Mouse (Mus musculus): ENCODE results near the gene Furin. TPM values are rescaled to one million over a fixed set of nuclear protein-coding genes. Genes with fewer than 3 reads are reported as not detected.
"Not testable (repeated sequence)": the region's sequence is repeated elsewhere in the genome, so short reads cannot be mapped to it uniquely, and the experiment has no call there.

Furin gene
- polyA plus RNA-seq, 1 experiment from 2014 or later, result 3.9 TPM

DNA sequence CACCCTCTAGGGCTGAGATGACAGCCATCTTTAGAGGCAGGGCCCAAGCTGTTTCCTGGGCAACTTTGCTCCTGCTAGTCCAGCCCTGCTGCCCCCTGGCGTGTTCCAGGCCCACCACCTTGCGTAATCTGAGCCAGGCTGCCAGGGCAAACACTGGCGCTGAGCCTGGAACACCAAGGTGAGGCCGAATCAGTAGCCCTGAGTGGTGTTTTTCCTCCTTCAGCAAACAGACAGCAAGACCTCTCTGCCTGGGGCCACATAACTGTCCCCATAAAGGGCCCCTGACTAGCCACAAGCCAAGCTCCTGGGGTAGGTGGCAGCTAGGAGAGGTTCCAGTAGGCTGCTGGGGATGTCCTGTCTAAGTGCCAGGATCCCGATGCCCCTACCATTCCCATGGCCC, 5.1 kb downstream of the Furin start:
- Histone ChIP-seq H3K9ac (ENCODE audit: low read depth, low read length) (peak overlapping the region; percentile 20; the same call in 1 of the 2 replicates), H3K4me3 (ENCODE audit: low read depth, low read length) (no peak overlapping the region), H3K4me2 (ENCODE audit: low read length) (no peak overlapping the region), H3K27me3 (ENCODE audit: control insufficient read depth, insufficient read depth, low read depth, low read length) (0 out of 2 replicates have a peak, but pooled peaks cover 3% of the 10 kb centered on the region), H3K4me1 (ENCODE audit: control insufficient read depth, insufficient read depth, low read length) (peaks cover 28% of the 10 kb centered on the region), H3K36me3 (ENCODE audit: control insufficient read depth, insufficient read depth, low read length) (peaks cover 16% of the 10 kb centered on the region; the same call in 1 of the 2 replicates), H3K27ac (ENCODE audit: low read length) (no peak overlapping the region), H3K9me3 (replicated peaks; ENCODE audit: control insufficient read depth, low read length, poor library complexity, severe bottlenecking) (no peaks in the 10 kb centered on the region)
- 63% methylated on average over 5 of the region's 5 CpGs for WGBS
- ATAC-seq, result no peak

DNA sequence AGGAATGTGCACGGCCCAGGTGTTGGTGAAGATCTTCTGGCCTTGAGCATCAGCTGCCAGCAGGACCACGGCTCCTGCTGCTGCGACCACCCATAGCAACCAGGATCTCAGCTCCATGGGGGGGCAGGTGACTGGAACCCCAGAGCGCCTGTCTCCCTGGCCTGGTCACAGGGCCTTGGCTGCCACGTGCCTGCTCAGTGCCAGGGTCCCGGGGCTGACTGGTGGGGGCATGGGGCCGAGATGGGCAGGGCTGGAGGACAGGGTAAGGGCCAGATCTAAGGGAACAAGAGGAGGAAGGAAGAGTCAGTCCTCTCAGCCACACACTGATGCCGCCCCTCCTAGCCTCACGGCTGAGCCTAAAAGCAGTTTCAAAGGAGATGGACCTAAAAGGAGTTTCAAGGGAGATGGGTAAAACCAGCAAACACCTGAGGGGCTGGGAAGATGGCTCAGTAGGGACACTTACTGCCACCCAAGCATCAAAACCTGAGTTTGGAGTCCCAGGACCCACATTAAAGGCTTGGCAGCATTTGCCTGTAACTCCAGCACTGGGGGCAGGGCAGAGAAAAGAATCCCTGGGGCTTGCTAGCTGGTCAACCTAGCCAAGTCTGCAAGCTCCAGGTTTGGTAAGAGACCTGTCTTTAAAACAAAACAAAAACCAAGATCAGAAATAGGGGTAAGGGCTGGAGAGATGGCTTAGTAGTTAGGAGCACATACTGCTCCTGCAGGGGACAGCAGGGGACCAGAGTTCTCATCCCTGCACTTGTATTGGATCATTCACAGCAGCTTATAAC, 6.4 kb downstream of the Furin start:
- Histone ChIP-seq H3K27me3 (ENCODE audit: control insufficient read depth, insufficient read depth, low read depth, low read length) (no peaks in the 10 kb centered on the region), H3K4me2 (ENCODE audit: low read length) (no peak overlapping the region), H3K9me3 (replicated peaks; ENCODE audit: control insufficient read depth, low read length, poor library complexity, severe bottlenecking) (no peaks in the 10 kb centered on the region), H3K27ac (ENCODE audit: low read length) (no peak overlapping the region), H3K9ac (ENCODE audit: low read depth, low read length) (peak overlapping the region; percentile 14; the same call in 1 of the 2 replicates), H3K36me3 (ENCODE audit: control insufficient read depth, insufficient read depth, low read length) (peaks cover 18% of the 10 kb centered on the region; the same call in 1 of the 2 replicates), H3K4me3 (ENCODE audit: low read depth, low read length) (no peak overlapping the region), H3K4me1 (ENCODE audit: control insufficient read depth, insufficient read depth, low read length) (peaks cover 28% of the 10 kb centered on the region)
- WGBS, result 71% methylated on average over 9 of the region's 9 CpGs
- ATAC-seq, result no peak

DNA sequence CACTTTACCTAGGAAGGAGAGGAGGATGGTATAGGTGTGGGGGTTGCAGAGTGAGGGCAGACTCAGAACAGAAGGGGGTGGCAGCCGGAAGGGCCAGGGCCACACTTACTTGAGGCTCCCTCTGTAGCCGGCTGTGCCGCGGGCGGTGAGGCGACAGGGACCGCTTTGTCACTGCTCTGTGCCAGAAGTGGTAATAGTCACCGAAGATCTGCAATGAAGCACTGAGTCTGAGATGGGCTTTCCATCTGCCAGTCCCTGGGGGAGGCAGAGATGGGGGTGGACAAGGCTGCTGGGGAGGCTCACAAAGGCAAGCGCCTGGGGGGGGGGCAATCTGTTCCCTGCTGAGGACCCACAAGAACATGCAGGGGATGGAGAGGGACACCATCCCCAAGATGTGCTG, 7.2 kb downstream of the Furin start:
- no peak overlapping the region for H3K4me3 ChIP-seq (ENCODE audit: low read depth, low read length)
- no peak for ATAC-seq
- no peak overlapping the region for H3K4me2 ChIP-seq (ENCODE audit: low read length)
- no peak overlapping the region for H3K27ac ChIP-seq (ENCODE audit: low read length)
- H3K9ac ChIP-seq (ENCODE audit: low read depth, low read length), result no peak overlapping the region
- no peaks in the 10 kb centered on the region for H3K9me3 ChIP-seq (replicated peaks; ENCODE audit: control insufficient read depth, low read length, poor library complexity, severe bottlenecking)
- H3K4me1 ChIP-seq (ENCODE audit: control insufficient read depth, insufficient read depth, low read length), result peaks cover 26% of the 10 kb centered on the region
- H3K27me3 ChIP-seq (ENCODE audit: control insufficient read depth, insufficient read depth, low read depth, low read length), result no peaks in the 10 kb centered on the region
- WGBS, result 86% methylated on average over 9 of the region's 9 CpGs
- peaks cover 19% of the 10 kb centered on the region; the same call in 1 of the 2 replicates for H3K36me3 ChIP-seq (ENCODE audit: control insufficient read depth, insufficient read depth, low read length)

DNA sequence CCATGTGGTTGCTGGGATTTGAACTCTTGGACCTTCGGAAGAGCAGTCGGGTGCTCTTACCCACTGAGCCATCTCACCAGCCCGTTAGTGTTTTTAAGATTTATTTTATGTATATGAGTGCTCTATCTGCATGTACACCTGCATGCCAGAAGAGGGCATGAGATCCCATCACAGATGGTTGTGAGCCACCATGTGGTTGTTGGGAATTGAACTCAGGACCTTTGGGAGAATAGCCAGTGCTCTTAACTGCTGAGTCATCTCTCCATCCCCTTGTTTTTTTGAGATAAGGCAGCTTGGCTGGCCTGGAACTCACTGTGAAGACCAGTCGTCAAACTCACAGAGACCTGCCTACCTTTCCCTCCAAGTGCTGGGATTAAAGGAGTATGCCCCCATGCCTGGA, 8.8 kb downstream of the Furin start:
- not testable (repeated sequence) for H3K9ac ChIP-seq (ENCODE audit: low read depth, low read length); H3K4me3 ChIP-seq (ENCODE audit: low read depth, low read length); ATAC-seq; H3K9me3 ChIP-seq (replicated peaks; ENCODE audit: control insufficient read depth, low read length, poor library complexity, severe bottlenecking); H3K27me3 ChIP-seq (ENCODE audit: control insufficient read depth, insufficient read depth, low read depth, low read length); H3K4me2 ChIP-seq (ENCODE audit: low read length); H3K27ac ChIP-seq (ENCODE audit: low read length)
- H3K4me1 ChIP-seq (ENCODE audit: control insufficient read depth, insufficient read depth, low read length), result peaks cover 24% of the 10 kb centered on the region
- WGBS, result 92% methylated on average over 4 of the region's 4 CpGs
- H3K36me3 ChIP-seq (ENCODE audit: control insufficient read depth, insufficient read depth, low read length), result peaks cover 29% of the 10 kb centered on the region

DNA sequence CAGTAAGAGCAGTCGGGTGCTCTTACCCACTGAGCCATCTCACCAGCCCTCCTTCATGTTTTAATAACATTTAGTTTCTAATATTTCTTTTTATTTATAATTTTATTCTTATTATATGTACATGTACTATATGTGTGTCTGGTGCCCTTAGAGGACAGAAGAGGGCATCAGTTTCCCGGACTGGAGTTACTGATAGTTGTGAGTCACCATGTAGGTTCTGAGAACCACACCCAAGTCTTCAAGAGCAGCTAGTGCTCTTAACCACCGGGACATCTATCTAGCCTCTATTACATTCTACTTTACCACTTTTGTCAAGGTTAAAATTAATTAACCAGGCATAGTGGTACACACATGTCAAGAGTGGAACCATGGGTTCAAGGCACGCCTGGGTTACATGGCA, 10.6 kb downstream of the Furin start:
- ATAC-seq, result no peak
- H3K9me3 ChIP-seq (replicated peaks; ENCODE audit: control insufficient read depth, low read length, poor library complexity, severe bottlenecking), result no peaks in the 10 kb centered on the region
- WGBS, result 95% methylated on average over 4 of the region's 4 CpGs

GRCm38 (mm10) chr7:80392119-80392518, 13.1 kb downstream of the Furin start:
- 94% methylated on average over 15 of the region's 15 CpGs for WGBS
- H3K4me3 ChIP-seq (ENCODE audit: low read depth, low read length), result no peak overlapping the region
- no peak overlapping the region for H3K27ac ChIP-seq (ENCODE audit: low read length)
- no peak overlapping the region for H3K4me2 ChIP-seq (ENCODE audit: low read length)
- no peaks in the 10 kb centered on the region for H3K9me3 ChIP-seq (replicated peaks; ENCODE audit: control insufficient read depth, low read length, poor library complexity, severe bottlenecking)
- no peak for ATAC-seq
- no peaks in the 10 kb centered on the region; the same call in 1 of the 2 replicates for H3K27me3 ChIP-seq (ENCODE audit: control insufficient read depth, insufficient read depth, low read depth, low read length)
- H3K36me3 ChIP-seq (ENCODE audit: control insufficient read depth, insufficient read depth, low read length), result peaks cover 38% of the 10 kb centered on the region
- H3K4me1 ChIP-seq (ENCODE audit: control insufficient read depth, insufficient read depth, low read length), result peaks cover 5% of the 10 kb centered on the region; the same call in 1 of the 2 replicates
- no peak overlapping the region for H3K9ac ChIP-seq (ENCODE audit: low read depth, low read length)

More for the DNA sequence above, 10.6 kb downstream of the Furin start:
- H3K4me1 ChIP-seq (ENCODE audit: control insufficient read depth, insufficient read depth, low read length), result peaks cover 7% of the 10 kb centered on the region
- peaks cover 38% of the 10 kb centered on the region for H3K36me3 ChIP-seq (ENCODE audit: control insufficient read depth, insufficient read depth, low read length)
- H3K4me2 ChIP-seq (ENCODE audit: low read length), result no peak overlapping the region
- no peak overlapping the region for H3K27ac ChIP-seq (ENCODE audit: low read length)
- H3K4me3 ChIP-seq (ENCODE audit: low read depth, low read length), result no peak overlapping the region
- H3K27me3 ChIP-seq (ENCODE audit: control insufficient read depth, insufficient read depth, low read depth, low read length), result no peaks in the 10 kb centered on the region
- no peak overlapping the region for H3K9ac ChIP-seq (ENCODE audit: low read depth, low read length)

DNA sequence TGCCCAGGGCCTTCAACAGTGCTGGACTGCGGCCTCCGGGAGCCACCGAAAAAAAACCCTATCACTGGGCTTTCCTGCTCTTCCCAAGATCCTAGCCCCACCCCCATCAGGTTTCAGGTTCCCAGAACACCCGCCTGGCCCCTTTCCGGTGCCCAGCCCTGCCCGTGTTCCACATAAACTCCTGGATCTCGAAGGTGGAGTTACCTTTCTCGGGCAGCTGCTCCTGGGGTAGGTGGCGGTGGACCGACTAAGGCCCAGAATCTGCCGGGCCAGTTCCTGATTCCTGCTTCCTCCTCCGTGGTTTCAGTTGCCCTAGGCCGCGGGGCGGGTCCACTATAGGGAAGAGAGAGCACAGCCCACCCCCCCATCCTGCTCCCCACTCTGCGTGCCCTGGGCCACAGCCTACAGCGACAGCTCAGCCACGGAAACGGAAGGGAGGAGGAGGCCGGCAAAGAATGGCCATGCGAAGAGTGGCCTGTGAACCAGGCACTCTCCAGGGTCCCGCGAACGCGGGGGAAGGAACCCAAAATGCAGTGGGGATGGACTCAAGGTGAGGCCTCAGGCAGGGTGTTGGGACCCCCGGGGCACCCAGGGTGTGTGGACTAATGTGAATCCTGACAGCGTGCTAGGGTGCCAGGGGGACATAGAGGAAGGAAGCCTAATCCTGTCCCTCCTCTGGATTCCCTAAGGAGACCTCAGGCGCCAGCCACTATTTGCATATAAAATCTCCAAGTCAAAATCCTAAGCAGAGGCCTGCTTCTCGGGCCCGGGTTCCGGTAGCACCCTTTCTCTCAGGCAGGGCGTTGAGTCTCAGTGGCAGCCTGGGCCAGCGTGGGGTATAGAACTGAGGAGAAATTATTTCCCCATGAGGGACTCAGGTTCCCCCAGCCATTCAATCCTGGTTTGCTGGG, 17.3 kb downstream of the Furin start, which contains the start of gene Fes:
Gene Fes, minus strand, starts transcription at position 314 of the 911 bp plus-strand sequence.
- ATAC-seq, result no peak
- peak within 1 kb of the TSS; percentile 18; the same call in 1 of the 2 replicates for H3K27ac ChIP-seq (ENCODE audit: low read length)
- no peaks in the 10 kb centered on the region; the same call in 1 of the 2 replicates for H3K27me3 ChIP-seq (ENCODE audit: control insufficient read depth, insufficient read depth, low read depth, low read length)
- peak within 1 kb of the TSS; percentile 38 for H3K9ac ChIP-seq (ENCODE audit: low read depth, low read length)
- WGBS, result 11% methylated on average over 33 of the region's 33 CpGs
- peak within 1 kb of the TSS; percentile 30 for H3K4me2 ChIP-seq (ENCODE audit: low read length)
- no peaks in the 10 kb centered on the region for H3K9me3 ChIP-seq (replicated peaks; ENCODE audit: control insufficient read depth, low read length, poor library complexity, severe bottlenecking)
- H3K36me3 ChIP-seq (ENCODE audit: control insufficient read depth, insufficient read depth, low read length), result peaks cover 19% of the 10 kb centered on the region
- H3K4me3 ChIP-seq (ENCODE audit: low read depth, low read length), result peak within 1 kb of the TSS; percentile 9; the same call in 1 of the 2 replicates
- H3K4me1 ChIP-seq (ENCODE audit: control insufficient read depth, insufficient read depth, low read length), result peaks cover 5% of the 10 kb centered on the region; the same call in 1 of the 2 replicates

GRCm38 (mm10) chr7:80387033-80387632, 18.1 kb downstream of the Furin start:
- H3K9ac ChIP-seq (ENCODE audit: low read depth, low read length), result peak overlapping the region; percentile 38; the same call in 1 of the 2 replicates
- peaks cover 14% of the 10 kb centered on the region for H3K36me3 ChIP-seq (ENCODE audit: control insufficient read depth, insufficient read depth, low read length)
- no peak overlapping the region for H3K27ac ChIP-seq (ENCODE audit: low read length)
- peaks cover 5% of the 10 kb centered on the region; the same call in 1 of the 2 replicates for H3K4me1 ChIP-seq (ENCODE audit: control insufficient read depth, insufficient read depth, low read length)
- H3K9me3 ChIP-seq (replicated peaks; ENCODE audit: control insufficient read depth, low read length, poor library complexity, severe bottlenecking), result no peaks in the 10 kb centered on the region
- H3K4me2 ChIP-seq (ENCODE audit: low read length), result peak overlapping the region; percentile 30
- peak overlapping the region; percentile 9; the same call in 1 of the 2 replicates for H3K4me3 ChIP-seq (ENCODE audit: low read depth, low read length)
- 31% methylated on average over 17 of the region's 17 CpGs for WGBS
- no peaks in the 10 kb centered on the region; the same call in 1 of the 2 replicates for H3K27me3 ChIP-seq (ENCODE audit: control insufficient read depth, insufficient read depth, low read depth, low read length)
- no peak for ATAC-seq
